Mouse (Mus musculus) testis, adult 2 months (tissue): ENCODE data around the gene Irgq.

Experiments
- CTCF ChIP-seq: fragments of 200-500 bp; IDR thresholded peaks from 2 replicates; pipeline ENCODE4 v1.5.1; 2012; ENCODE audit warnings: low read depth, mild to moderate bottlenecking, inconsistent platforms, low read length, moderate library complexity; ENCODE audit not compliant: control insufficient read depth, insufficient read depth, insufficient replicate concordance
- POLR2A ChIP-seq: fragments of 200-500 bp; IDR thresholded peaks from 2 replicates; pipeline ENCODE4 v1.6.1; 2012; ENCODE audit warnings: low read depth, mild to moderate bottlenecking, inconsistent platforms, low read length, moderate library complexity; ENCODE audit not compliant: control insufficient read depth

- no peak for TF ChIP-seq CTCF
- no peak for TF ChIP-seq POLR2A
These were observed 43.8 kb downstream of the Irgq start for GRCm38 (mm10) chr7:24574224-24574796.
